In the genomic region with DNA sequence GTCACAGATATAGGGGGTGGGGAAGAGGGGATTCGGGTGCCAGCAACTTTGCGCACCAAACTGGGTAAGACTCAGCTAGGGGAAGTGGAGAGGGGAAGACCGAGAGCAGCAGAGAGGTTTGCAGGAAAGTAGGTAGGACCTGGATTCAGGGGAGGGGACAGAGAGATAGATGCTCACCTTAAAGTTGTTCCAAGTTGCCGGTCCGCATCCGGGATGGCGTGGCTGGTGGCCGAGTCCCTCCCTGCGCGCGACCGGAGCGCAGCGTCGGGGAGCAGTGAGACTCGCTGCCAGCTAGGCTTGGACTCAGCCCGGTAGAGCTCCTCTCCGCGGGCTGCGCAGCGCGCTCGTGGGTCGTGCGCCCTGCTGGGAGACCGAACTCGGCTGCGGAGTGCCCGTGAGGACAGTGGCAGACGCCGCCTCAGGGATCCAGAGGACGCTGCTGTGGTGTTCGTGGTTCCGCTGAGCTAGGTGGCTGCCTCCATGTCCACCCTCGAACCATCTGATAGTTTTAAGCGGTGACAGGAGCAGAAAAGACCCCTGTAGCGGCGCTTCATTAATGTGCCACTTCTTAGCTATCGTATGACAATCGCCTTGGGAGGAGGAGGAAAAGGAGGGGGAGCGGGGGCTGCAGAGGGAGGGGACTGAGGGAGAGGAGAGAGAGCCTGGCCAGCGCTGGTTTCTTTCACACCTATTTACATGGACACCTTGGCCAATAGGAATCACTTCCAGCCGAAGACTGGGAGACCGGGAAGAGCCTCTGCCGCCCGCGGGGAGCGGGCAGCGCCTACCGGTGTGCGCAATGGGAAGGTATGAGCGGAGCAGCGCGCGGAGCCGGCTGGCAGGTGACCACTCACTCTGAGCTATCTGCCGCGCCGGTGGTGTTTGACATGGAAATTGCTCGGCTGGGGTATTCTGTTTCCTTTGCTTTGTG, we compare ENCODE assay signal across 9 mouse cellular contexts. TPM values are rescaled to one million over a fixed set of nuclear protein-coding genes. Genes with fewer than 3 reads are reported as not detected.
DNase-seq lines count a peak whose midpoint lies in the region; ATAC-seq and TF ChIP-seq lines count a peak whose summit lies in the region.
"Had no signal": no experiment of that assay in that cellular context is flagged by ENCODE, and none has a peak within 500 bp of the region (broad histone marks: within the 10 kb centered on the region; RNA-seq: fewer than 3 reads in every experiment).

A gene (minus strand): TSS at position 570 of the 931 bp plus-strand sequence.

- H3K27ac ChIP-seq in ES-Bruce4 (ENCODE audit: insufficient read depth, low read length): no peak within 1 kb of the TSS
- H3K27ac ChIP-seq in forebrain, embryonic 14.5 days (ENCODE audit: low read depth, low read length): no peak within 1 kb of the TSS
- peak within 1 kb of the TSS; percentile 64 for H3K27ac ChIP-seq in midbrain, embryonic 12.5 days (replicated peaks)
- no peak within 1 kb of the TSS for H3K27ac ChIP-seq in stomach, postnatal 0 days (replicated peaks)

- ATAC-seq in forebrain, embryonic 14.5 days: no peak
- ATAC-seq in midbrain, embryonic 12.5 days (ENCODE audit: low FRiP score, low read depth): peak; percentile 38; the same call in 1 of the 2 replicates
- ATAC-seq in stomach, postnatal 0 days (ENCODE audit: low FRiP score, low TSS enrichment): no peak

- peak within 1 kb of the TSS; percentile 48 for H3K4me3 ChIP-seq in ES-Bruce4 (ENCODE audit: low read depth, low read length)
- H3K4me3 ChIP-seq in forebrain, embryonic 14.5 days (ENCODE audit: low read depth, low read length): peak within 1 kb of the TSS; percentile 19
- H3K4me3 ChIP-seq in midbrain, embryonic 12.5 days: peak within 1 kb of the TSS; percentile 57
- H3K4me3 ChIP-seq in stomach, postnatal 0 days (ENCODE audit: low read depth, low read length): no peak within 1 kb of the TSS; the same call in 1 of the 2 replicates

- under 1% methylated on average over 60 of the region's 60 CpGs for WGBS in forebrain, embryonic 14.5 days
- under 1% methylated on average over 60 of the region's 60 CpGs for WGBS in midbrain, embryonic 12.5 days
- WGBS in stomach, postnatal 0 days: under 1% methylated on average over 60 of the region's 60 CpGs

- H3K9ac ChIP-seq in ES-Bruce4 (ENCODE audit: low read depth, poor library complexity, severe bottlenecking): no peak within 1 kb of the TSS
- H3K9ac ChIP-seq in forebrain, embryonic 14.5 days (ENCODE audit: low read length): no peak within 1 kb of the TSS
- H3K9ac ChIP-seq in midbrain, embryonic 12.5 days (replicated peaks): peak within 1 kb of the TSS; percentile 73
- H3K9ac ChIP-seq in stomach, postnatal 0 days (ENCODE audit: low read length): no peak within 1 kb of the TSS

- no peak for TF ChIP-seq EP300 in ES-Bruce4 (IDR thresholded peaks at IDR 0.05; ENCODE audit: insufficient read depth, low read depth, low read length)
- no peak for TF ChIP-seq EP300 in stomach, postnatal 0 days (optimal IDR thresholded peaks at IDR 0.05)

- peak within 1 kb of the TSS; percentile 18 for H3K4me2 ChIP-seq in forebrain, embryonic 14.5 days (ENCODE audit: low read length)
- peak within 1 kb of the TSS; percentile 71 for H3K4me2 ChIP-seq in midbrain, embryonic 12.5 days (replicated peaks)
- no peak within 1 kb of the TSS for H3K4me2 ChIP-seq in stomach, postnatal 0 days (replicated peaks; ENCODE audit: low read depth)

- DNase-seq in heart, adult 11 months: peak; percentile 68
- DNase-seq in heart, postnatal 4 days: no peak
- DNase-seq in forebrain, embryonic 14.5 days (ENCODE audit: low spot score): no peak
- no peak for DNase-seq in stomach, postnatal 0 days (ENCODE audit: low spot score)
- no peak for DNase-seq in layer of hippocampus, postnatal 25 days (ENCODE audit: extremely low spot score in 1 of 2, low spot score in 1 of 2)
- DNase-seq in spleen, adult 12 weeks (ENCODE audit: low spot score): no peak

- TF ChIP-seq POLR2A in ES-Bruce4 (IDR thresholded peaks at IDR 0.05; ENCODE audit: insufficient read depth, low read length): no peak

- H3K9me3 ChIP-seq in ES-Bruce4 (replicated peaks; ENCODE audit: control insufficient read depth, insufficient read depth, low read length, poor library complexity, severe bottlenecking): no peaks in the 10 kb centered on the region
- no peaks in the 10 kb centered on the region for H3K9me3 ChIP-seq in forebrain, embryonic 14.5 days (replicated peaks; ENCODE audit: control insufficient read depth, low read length)
- H3K9me3 ChIP-seq in midbrain, embryonic 12.5 days: no peaks in the 10 kb centered on the region
- H3K9me3 ChIP-seq in stomach, postnatal 0 days (ENCODE audit: control insufficient read depth, low read length): no peaks in the 10 kb centered on the region

- no peaks in the 10 kb centered on the region for H3K36me3 ChIP-seq in ES-Bruce4 (ENCODE audit: control insufficient read depth, insufficient read depth, low read length, poor library complexity, severe bottlenecking)
- H3K36me3 ChIP-seq in forebrain, embryonic 14.5 days (ENCODE audit: control insufficient read depth, insufficient read depth, low read length): no peaks in the 10 kb centered on the region
- no peaks in the 10 kb centered on the region for H3K36me3 ChIP-seq in midbrain, embryonic 12.5 days
- no peaks in the 10 kb centered on the region for H3K36me3 ChIP-seq in stomach, postnatal 0 days (ENCODE audit: control insufficient read depth, insufficient read depth, low read length)

- H3K27me3 ChIP-seq in ES-Bruce4 (ENCODE audit: control insufficient read depth, insufficient read depth, low read length, poor library complexity, severe bottlenecking): peaks cover 45% of the 10 kb centered on the region
- H3K27me3 ChIP-seq in forebrain, embryonic 14.5 days (replicated peaks; ENCODE audit: control insufficient read depth, insufficient read depth, low read length): peaks cover 95% of the 10 kb centered on the region
- H3K27me3 ChIP-seq in midbrain, embryonic 12.5 days: peaks cover 88% of the 10 kb centered on the region
- H3K27me3 ChIP-seq in stomach, postnatal 0 days (ENCODE audit: control insufficient read depth, insufficient read depth, low read length): peaks cover 57% of the 10 kb centered on the region

- no peaks in the 10 kb centered on the region for H3K4me1 ChIP-seq in ES-Bruce4 (ENCODE audit: control insufficient read depth, insufficient read depth, low read length)
- no peaks in the 10 kb centered on the region for H3K4me1 ChIP-seq in forebrain, embryonic 14.5 days (ENCODE audit: control insufficient read depth, insufficient read depth, low read length)
- peaks cover 77% of the 10 kb centered on the region for H3K4me1 ChIP-seq in midbrain, embryonic 12.5 days
- H3K4me1 ChIP-seq in stomach, postnatal 0 days (replicated peaks; ENCODE audit: control insufficient read depth, insufficient read depth): no peaks in the 10 kb centered on the region

- no peak for TF ChIP-seq CTCF in ES-Bruce4 (IDR thresholded peaks at IDR 0.05; ENCODE audit: low read depth, low read length)
- no peak for TF ChIP-seq CTCF in stomach, postnatal 0 days (IDR thresholded peaks at IDR 0.05; ENCODE audit: low read depth)

RNA-seq across cellular contexts. Expression of the gene that starts here (rescaled TPM):
- not detected for total RNA-seq in heart, postnatal 4 days (2021)
- polyA plus RNA-seq in ES-Bruce4 (2011; ENCODE audit: insufficient read depth, insufficient read length, low read depth, missing spikeins): 0.52 and 0.60 TPM in 2 replicates
- 2.2 and 2.5 TPM in 2 replicates for polyA plus RNA-seq in forebrain, embryonic 14.5 days (2014; fragmentation: Nextera tagmentation; extraction: Ambion mirVana)
- 7.3 and 8.0 TPM in 2 replicates for polyA plus RNA-seq in midbrain, embryonic 12.5 days (2016; fragmentation: Nextera tagmentation; extraction: Ambion mirVana)
- 0.04 TPM in 1 of 2 replicates, not detected in the other for polyA plus RNA-seq in stomach, postnatal 0 days (2015; fragmentation: Nextera tagmentation; extraction: Ambion mirVana)
- total RNA-seq in layer of hippocampus, postnatal 25 days (2021): not detected
- polyA plus RNA-seq: large intestine, adult 2 months had no signal
